Mouse (Mus musculus): ENCODE measurements around the gene Gtpbp6. TPM values are rescaled to one million over a fixed set of nuclear protein-coding genes. Genes with fewer than 3 reads are reported as not detected.

The Gtpbp6 gene
- polyA plus RNA-seq, 1 experiment, result 60.5 TPM

DNA sequence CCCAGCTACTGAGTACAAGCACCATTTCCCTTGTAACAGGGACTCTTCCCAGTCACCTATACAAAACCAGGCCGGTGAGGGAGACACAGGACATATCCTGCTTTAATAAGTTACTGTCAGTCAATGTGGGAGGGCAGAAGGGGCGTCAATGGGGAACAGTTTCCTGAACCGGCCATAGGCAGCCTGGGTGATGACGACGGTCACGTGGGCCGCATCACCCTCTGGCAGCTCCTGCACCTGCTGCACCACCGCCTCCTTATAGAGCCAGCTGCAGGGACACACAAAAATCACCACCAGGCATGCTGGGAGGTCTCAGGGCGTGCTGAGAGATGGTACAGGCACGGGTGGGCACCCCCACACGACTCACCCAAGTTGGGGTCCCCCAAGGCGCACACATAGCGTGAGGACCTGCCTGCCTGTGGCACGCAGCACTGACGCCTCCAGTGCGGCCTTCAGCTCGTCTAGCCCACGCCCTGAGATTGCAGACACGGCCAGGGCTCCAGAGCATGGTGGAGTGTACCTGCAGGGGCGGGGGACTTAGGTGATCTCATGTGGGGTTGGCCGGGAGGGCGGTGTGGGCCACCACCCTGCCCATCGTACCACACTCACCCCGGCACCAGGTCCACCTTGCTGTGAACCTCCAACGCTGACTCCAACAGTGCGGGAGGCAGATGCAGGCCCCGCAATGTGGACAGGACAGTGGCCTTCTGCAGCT lies 3.9 kb downstream of the Gtpbp6 start:
- Histone ChIP-seq H3K36me3 (ENCODE audit: control insufficient read depth, insufficient read depth) (peaks cover 4% of the 10 kb centered on the region), H3K4me3 (no peak overlapping the region), H3K27me3 (ENCODE audit: control insufficient read depth, insufficient read depth, insufficient read length) (no peaks in the 10 kb centered on the region), H3K79me2 (ENCODE audit: control insufficient read depth, insufficient read depth) (peaks cover 17% of the 10 kb centered on the region), H3ac (ENCODE audit: control insufficient read depth, insufficient read length) (no peak overlapping the region), H3K4me2 (ENCODE audit: low read depth) (no peak overlapping the region)
- no peak for TF ChIP-seq TCF3 (IDR thresholded peaks at IDR 0.05; ENCODE audit: insufficient read length, low read depth)
- no peak for TF ChIP-seq MYOD1 (IDR thresholded peaks at IDR 0.05; ENCODE audit: control insufficient read depth in 1 of 3, insufficient read length in 2 of 3, low read depth in 2 of 3)
- TF ChIP-seq CEBPB (IDR thresholded peaks at IDR 0.05; ENCODE audit: insufficient read depth, poor library complexity, severe bottlenecking), result no peak
- TF ChIP-seq SRF (IDR thresholded peaks at IDR 0.05; ENCODE audit: control insufficient read depth, insufficient read length, low read depth), result no peak
- no peak for TF ChIP-seq REST (IDR thresholded peaks at IDR 0.05; ENCODE audit: insufficient read depth, insufficient read length)
- no peak for TF ChIP-seq POLR2A (IDR thresholded peaks at IDR 0.05; ENCODE audit: insufficient read length, low read depth)

DNA sequence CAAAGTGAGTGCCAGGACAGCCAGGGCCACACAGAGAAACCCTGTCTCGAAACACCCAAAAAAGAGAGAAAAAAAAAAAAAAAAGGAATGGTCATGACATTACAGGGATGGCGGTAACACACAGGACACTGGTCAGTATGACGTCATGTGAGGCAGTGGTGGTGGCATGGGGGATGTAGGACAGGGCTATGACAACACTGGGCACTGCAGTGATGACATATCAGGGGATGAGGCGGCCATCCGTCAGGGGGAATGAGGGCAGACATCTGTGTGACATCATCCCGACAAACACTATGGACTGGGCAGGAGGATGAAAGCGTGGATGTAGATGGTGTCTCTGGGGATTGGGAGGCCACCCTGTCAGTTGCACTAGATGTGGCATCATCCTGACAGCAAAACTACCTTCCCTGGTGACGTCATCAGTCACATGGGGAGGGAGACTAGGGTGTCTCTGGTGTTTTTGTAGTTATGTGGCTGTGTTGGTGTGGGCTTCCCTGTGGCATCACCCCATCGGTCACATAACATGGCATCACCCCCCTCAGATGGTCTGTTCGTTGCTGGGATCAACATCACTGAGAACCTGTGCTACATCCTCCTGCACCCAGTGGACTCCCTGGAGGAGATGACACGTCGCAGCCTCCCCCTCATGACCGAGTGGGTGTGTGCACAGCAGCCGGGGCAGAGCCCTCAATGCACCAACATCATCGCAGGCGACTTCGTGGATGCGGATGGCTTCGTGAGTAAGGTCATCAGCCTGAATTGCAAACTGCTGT lies 5.0 kb downstream of the Gtpbp6 start:
- Histone ChIP-seq H3K36me3 (ENCODE audit: control insufficient read depth, insufficient read depth) (peaks cover 4% of the 10 kb centered on the region), H3K4me2 (ENCODE audit: low read depth) (no peak overlapping the region), H3K79me2 (ENCODE audit: control insufficient read depth, insufficient read depth) (peaks cover 17% of the 10 kb centered on the region), H3ac (ENCODE audit: control insufficient read depth, insufficient read length) (no peak overlapping the region), H3K4me3 (no peak overlapping the region), H3K27me3 (ENCODE audit: control insufficient read depth, insufficient read depth, insufficient read length) (no peaks in the 10 kb centered on the region)
- TF ChIP-seq USF1 (IDR thresholded peaks at IDR 0.05; ENCODE audit: low read depth) (no peak), POLR2AphosphoS2 (IDR thresholded peaks at IDR 0.05; ENCODE audit: insufficient read length, low read depth) (peak; percentile 70), MAX (IDR thresholded peaks at IDR 0.05; ENCODE audit: low read depth) (no peak), POLR2A (IDR thresholded peaks at IDR 0.05; ENCODE audit: insufficient read length, low read depth) (peak; percentile 11)

DNA sequence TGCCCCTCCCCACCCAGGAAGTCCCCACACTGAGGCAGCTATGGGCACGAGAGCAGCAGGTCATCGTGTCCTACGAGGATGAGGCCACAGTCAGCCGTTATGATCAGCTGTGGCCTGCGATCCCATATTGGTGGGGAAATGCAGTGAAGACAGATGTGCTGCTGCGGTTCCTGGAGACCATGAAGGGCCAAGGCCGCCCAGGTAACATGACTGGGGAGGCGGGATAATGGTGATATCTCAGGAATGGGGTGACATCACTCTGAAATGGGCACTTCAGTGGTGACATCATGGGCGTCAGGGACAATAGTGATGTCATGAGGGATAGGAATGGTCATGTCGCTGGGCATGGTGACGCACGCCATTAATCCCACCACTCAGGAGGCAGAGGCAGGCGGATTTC lies 5.6 kb downstream of the Gtpbp6 start:
- H3K36me3 ChIP-seq (ENCODE audit: control insufficient read depth, insufficient read depth), result peaks cover 4% of the 10 kb centered on the region
- no peaks in the 10 kb centered on the region for H3K27me3 ChIP-seq (ENCODE audit: control insufficient read depth, insufficient read depth, insufficient read length)
- H3K4me3 ChIP-seq, result no peak overlapping the region
- H3K79me2 ChIP-seq (ENCODE audit: control insufficient read depth, insufficient read depth), result peaks cover 17% of the 10 kb centered on the region
- no peak for TF ChIP-seq SRF (IDR thresholded peaks at IDR 0.05; ENCODE audit: control insufficient read depth, insufficient read length, low read depth)
- no peak for TF ChIP-seq E2F4 (IDR thresholded peaks at IDR 0.05; ENCODE audit: insufficient read depth)
- no peak for TF ChIP-seq MYOD1 (IDR thresholded peaks at IDR 0.05; ENCODE audit: control insufficient read depth in 1 of 3, insufficient read length in 2 of 3, low read depth in 2 of 3)
- TF ChIP-seq REST (IDR thresholded peaks at IDR 0.05; ENCODE audit: insufficient read depth, insufficient read length), result no peak
- no peak for TF ChIP-seq TCF12 (IDR thresholded peaks at IDR 0.05; ENCODE audit: insufficient read depth, poor library complexity, severe bottlenecking)
- no peak for TF ChIP-seq MAX (IDR thresholded peaks at IDR 0.05; ENCODE audit: low read depth)
- TF ChIP-seq TCF3 (IDR thresholded peaks at IDR 0.05; ENCODE audit: insufficient read length, low read depth), result no peak
- no peak for TF ChIP-seq CEBPB (IDR thresholded peaks at IDR 0.05; ENCODE audit: insufficient read depth, poor library complexity, severe bottlenecking)
- no peak for TF ChIP-seq MYOG (IDR thresholded peaks at IDR 0.05; ENCODE audit: control insufficient read depth in 1 of 3, insufficient read depth in 1 of 3, insufficient read length in 2 of 3, low read depth in 2 of 3)
- no peak for TF ChIP-seq POLR2AphosphoS2 (IDR thresholded peaks at IDR 0.05; ENCODE audit: insufficient read length, low read depth)
- no peak overlapping the region for H3K4me2 ChIP-seq (ENCODE audit: low read depth)
- H3ac ChIP-seq (ENCODE audit: control insufficient read depth, insufficient read length), result no peak overlapping the region

DNA sequence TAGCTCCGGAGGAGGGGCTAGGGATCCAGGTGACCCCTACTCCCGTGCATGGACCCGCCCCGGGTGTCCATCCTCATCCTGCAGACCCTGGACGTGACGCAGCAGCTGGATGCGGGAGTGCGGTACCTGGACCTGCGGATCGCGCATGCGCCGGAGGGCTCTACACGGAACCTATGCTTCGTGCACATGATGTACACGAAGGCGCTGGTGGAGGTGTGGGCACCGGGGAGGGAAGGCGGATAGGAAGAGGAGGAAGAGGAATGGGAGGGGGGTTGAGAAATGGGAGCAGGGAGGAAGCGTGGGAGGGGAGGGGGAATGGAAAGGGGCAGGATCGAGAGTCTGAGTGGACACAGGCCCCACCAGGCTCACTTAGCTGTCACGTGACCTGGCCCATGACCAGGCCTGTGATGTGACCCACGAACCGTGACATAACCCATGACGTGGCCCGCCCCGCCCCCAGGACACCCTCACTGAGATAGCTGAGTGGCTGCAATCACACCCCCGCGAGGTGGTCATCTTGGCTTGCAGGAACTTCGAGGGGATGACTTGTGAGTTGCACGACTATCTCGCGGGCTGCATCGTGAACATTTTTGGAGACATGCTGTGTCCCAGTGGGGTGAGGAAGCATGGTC lies 6.2 kb downstream of the Gtpbp6 start:
- H3K27me3 ChIP-seq (ENCODE audit: control insufficient read depth, insufficient read depth, insufficient read length), result no peaks in the 10 kb centered on the region
- TF ChIP-seq MYOD1 (IDR thresholded peaks at IDR 0.05; ENCODE audit: control insufficient read depth in 1 of 3, insufficient read length in 2 of 3, low read depth in 2 of 3) (no peak), POLR2AphosphoS2 (IDR thresholded peaks at IDR 0.05; ENCODE audit: insufficient read length, low read depth) (peak; percentile 44), MYOG (IDR thresholded peaks at IDR 0.05; ENCODE audit: control insufficient read depth in 1 of 3, insufficient read depth in 1 of 3, insufficient read length in 2 of 3, low read depth in 2 of 3) (no peak), USF1 (IDR thresholded peaks at IDR 0.05; ENCODE audit: low read depth) (no peak), CEBPB (IDR thresholded peaks at IDR 0.05; ENCODE audit: insufficient read depth, poor library complexity, severe bottlenecking) (no peak), POLR2A (IDR thresholded peaks at IDR 0.05; ENCODE audit: insufficient read length, low read depth) (peak; percentile 5), E2F4 (IDR thresholded peaks at IDR 0.05; ENCODE audit: insufficient read depth) (no peak)
- H3ac ChIP-seq (ENCODE audit: control insufficient read depth, insufficient read length), result no peak overlapping the region
- peaks cover 4% of the 10 kb centered on the region for H3K36me3 ChIP-seq (ENCODE audit: control insufficient read depth, insufficient read depth)
- no peak overlapping the region for H3K4me3 ChIP-seq
- no peak overlapping the region for H3K4me2 ChIP-seq (ENCODE audit: low read depth)
- H3K79me2 ChIP-seq (ENCODE audit: control insufficient read depth, insufficient read depth), result peaks cover 13% of the 10 kb centered on the region

Measured in myocyte (in vitro differentiated cells).